Mouse (Mus musculus) E14TG2a.4 (cell line): ENCODE results near the gene Gusb.

Experiments
- CTCF ChIP-seq: conservative IDR thresholded peaks from 2 replicates; pipeline ENCODE4 v1.5.1; 2014; ENCODE audit warnings: low read length
- NANOG ChIP-seq: IDR thresholded peaks from 2 replicates; pipeline ENCODE4 v1.6.1; 2014; ENCODE audit warnings: borderline replicate concordance, low read length, mixed read lengths

DNA sequence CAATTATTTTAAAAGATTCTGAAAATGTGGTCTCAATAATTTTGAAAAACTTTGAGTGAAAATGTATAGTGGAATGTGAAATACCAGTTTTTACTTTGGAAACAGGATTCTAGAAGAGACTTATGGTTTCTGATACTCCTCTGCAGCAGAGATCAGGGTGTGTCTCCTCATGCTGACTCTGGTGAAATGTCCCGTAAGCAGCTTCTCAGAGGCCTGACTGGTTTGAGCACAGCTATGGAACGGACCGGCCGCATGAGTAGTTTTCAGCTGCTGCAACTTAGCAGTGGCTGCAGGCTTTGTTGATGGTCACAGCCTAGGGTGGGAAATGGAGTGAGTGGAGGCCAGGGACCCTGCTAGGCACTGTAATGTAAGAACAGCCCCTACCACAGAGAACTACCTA is 25.1 kb downstream of the Gusb start:
- TF ChIP-seq CTCF (no peak), NANOG (no peak)
